Comparison of ENCODE assay signal across 26 mouse cellular contexts in genomic region chr12:86309474-86309873, GRCm38 (mm10). TPM values are rescaled to one million over a fixed set of nuclear protein-coding genes. Genes with fewer than 3 reads are reported as not detected.
DNase-seq lines count a peak whose midpoint lies in the region; ATAC-seq and TF ChIP-seq lines count a peak whose summit lies in the region.
"Had no signal": no experiment of that assay in that cellular context is flagged by ENCODE, and none has a peak within 500 bp of the region (broad histone marks: within the 10 kb centered on the region; RNA-seq: fewer than 3 reads in every experiment).

No protein-coding gene starts in this region.

- no peaks in the 10 kb centered on the region for H3K36me3 ChIP-seq in thymus, adult 2 months (ENCODE audit: control insufficient read depth, insufficient read depth, low read length)
- H3K36me3 ChIP-seq: embryonic facial prominence, embryonic 12.5 days; forebrain, embryonic 12.5 days; liver, embryonic 13.5 days; neural tube, embryonic 15.5 days; stomach, embryonic 15.5 days had no signal

- no peak for TF ChIP-seq POLR2A in thymus, adult 2 months (IDR thresholded peaks at IDR 0.05; ENCODE audit: control insufficient read depth, extremely low read depth, insufficient read depth, low read length, poor library complexity)

- H3K27me3 ChIP-seq in thymus, adult 2 months (ENCODE audit: control insufficient read depth, insufficient read depth, low read length): no peaks in the 10 kb centered on the region
- H3K27me3 ChIP-seq: embryonic facial prominence, embryonic 12.5 days; forebrain, embryonic 12.5 days; liver, embryonic 13.5 days; stomach, embryonic 15.5 days had no signal

- no peak overlapping the region for H3K4me3 ChIP-seq in thymus, adult 2 months (ENCODE audit: control insufficient read depth, insufficient read depth, low read length)
- H3K4me3 ChIP-seq: embryonic facial prominence, embryonic 12.5 days; erythroblast, embryonic 14.5 days; forebrain, embryonic 12.5 days; layer of hippocampus, adult 2 months; liver, embryonic 13.5 days; myocyte; neural tube, embryonic 15.5 days; stomach, embryonic 15.5 days had no signal

- ATAC-seq in cerebellum, adult (ENCODE audit: insufficient number of reproducible peaks, low FRiP score, low TSS enrichment): no peak
- ATAC-seq: midbrain, embryonic 16.5 days; Patski had no signal

- peaks cover 27% of the 10 kb centered on the region for H3K4me1 ChIP-seq in thymus, adult 2 months (replicated peaks; ENCODE audit: control insufficient read depth, insufficient read depth, low read length)
- H3K4me1 ChIP-seq: neural tube, embryonic 15.5 days; stomach, embryonic 15.5 days had no signal

- peak overlapping the region; percentile 13; the same call in 1 of the 2 replicates for H3K27ac ChIP-seq in thymus, adult 2 months (ENCODE audit: control insufficient read depth, insufficient read depth, low read length)
- H3K27ac ChIP-seq: embryonic facial prominence, embryonic 12.5 days; forebrain, embryonic 12.5 days; hindbrain, embryonic 14.5 days; layer of hippocampus, adult 2 months; liver, embryonic 13.5 days; neural tube, embryonic 15.5 days; stomach, embryonic 15.5 days had no signal

- TF ChIP-seq CTCF in thymus, adult 2 months (IDR thresholded peaks at IDR 0.05; ENCODE audit: borderline replicate concordance, control insufficient read depth, extremely low read depth, insufficient read depth, low read length, poor library complexity): no peak

- WGBS in thymus, adult 2 months: 24% methylated on average over 10 of the region's 10 CpGs

- DNase-seq in T-cell, adult 2 months (ENCODE audit: low spot score): peak; percentile 41
- peak; percentile 3 for DNase-seq in gonadal fat pad, adult 2 months (ENCODE audit: low read depth)
- peak; percentile 47 for DNase-seq in thymus, adult 2 months
- DNase-seq in thymus, postnatal 4 days: peak; percentile 63
- no peak for DNase-seq in heart, postnatal 4 days
- DNase-seq in frontal cortex, postnatal 25 days (ENCODE audit: low spot score in 2 of 2): no peak
- DNase-seq: adrenal gland, adult 8-10 months; cerebellum, adult 8-10 months; gastrocnemius, postnatal 36 days; heart, postnatal 36 days; kidney, adult 2 months; kidney, postnatal 10 days; liver, embryonic 13.5 days; lung, adult 2 months; lung, postnatal 36 days had no signal

RNA-seq across cellular contexts. Expression of gene Esrrb, which starts 51.4 kb away (rescaled TPM):
- polyA plus RNA-seq in gonadal fat pad, adult 2 months (2012; rRNA removed): 1.3 and 1.5 TPM in 2 replicates
- 0.24 and 0.55 TPM in 2 replicates for polyA plus RNA-seq in thymus, adult 2 months (2012; rRNA removed)
- 10 to 100 TPM; 12.7 to 15.0 TPM for total RNA-seq in heart, postnatal 4 days (2021)
- polyA plus RNA-seq: erythroblast, embryonic 14.5 days; liver, embryonic 13.5 days had no signal

Comparison
In these comparisons a context has a peak if more than half of its experiments do, and no peak if none do; other contexts are left out.
1. DNase-seq: peak in T-cell, adult 2 months (single experiment), gonadal fat pad, adult 2 months (single experiment), thymus, adult 2 months (single experiment) and thymus, postnatal 4 days (single experiment); none in heart, postnatal 4 days (single experiment) and frontal cortex, postnatal 25 days (0 of 2).